Mouse (Mus musculus) forebrain, embryonic 13.5 days (tissue): ENCODE measurements around the gene Il4. TPM values are rescaled to one million over a fixed set of nuclear protein-coding genes. Genes with fewer than 3 reads are reported as not detected.
"Not testable (repeated sequence)": the region's sequence is repeated elsewhere in the genome, so short reads cannot be mapped to it uniquely, and the experiment has no call there.

Source experiments
- ATAC-seq: fragments of 200-750 bp; cut with Nextera tagmentation; 2 replicates; pipeline ENCODE4 v1.8.0; 2017
- H3K27ac ChIP-seq: fragments of 300-500 bp; sonication (generic); 2 replicates; pipeline ENCODE4 v1.5.1; 2015; ENCODE audit warnings: inconsistent platforms, mild to moderate bottlenecking, moderate library complexity
- H3K27me3 ChIP-seq: fragments of 300-500 bp; sonication (generic); 2 replicates; pipeline ENCODE4 v1.6.1; 2015; ENCODE audit warnings: mild to moderate bottlenecking, inconsistent platforms
- H3K36me3 ChIP-seq: fragments of 300-500 bp; sonication (generic); 2 replicates; pipeline ENCODE4 v1.6.1; 2015; ENCODE audit warnings: mild to moderate bottlenecking, inconsistent platforms; ENCODE audit not compliant: poor library complexity, severe bottlenecking
- H3K4me1 ChIP-seq: fragments of 300-500 bp; sonication (generic); 2 replicates; pipeline ENCODE4 v1.6.1; 2015; ENCODE audit warnings: inconsistent platforms
- H3K4me2 ChIP-seq: fragments of 300-500 bp; sonication (generic); 2 replicates; pipeline ENCODE4 v1.6.1; 2015; ENCODE audit warnings: inconsistent platforms, mild to moderate bottlenecking, moderate library complexity
- H3K4me3 ChIP-seq: fragments of 300-500 bp; sonication (generic); 2 replicates; pipeline ENCODE4 v1.5.1; 2015; ENCODE audit warnings: mild to moderate bottlenecking, inconsistent platforms
- H3K9ac ChIP-seq: fragments of 300-500 bp; sonication (generic); 2 replicates; pipeline ENCODE4 v1.6.1; 2015; ENCODE audit warnings: mild to moderate bottlenecking, inconsistent platforms
- H3K9me3 ChIP-seq: fragments of 300-500 bp; sonication (generic); replicated peaks from 2 replicates; pipeline ENCODE4 v1.6.1; 2016; ENCODE audit warnings: inconsistent platforms
- WGBS: fragments of 180-500 bp; shearing (Covaris S2); methylation state at CpG from one replicate; pipeline ENCODE4 v1.1.7; 2015; 5-methylcytosine and 5-hydroxymethylcytosine counted together
- polyA plus RNA-seq: library from polyadenylated mRNA; unstranded; fragments of >200 nt; fragmentation: Nextera tagmentation; extraction: Ambion mirVana; gene quantifications from 2 replicates; pipeline ENCODE4 v1.2.1, GENCODE M21; 2015

Gene Il4
- polyA plus RNA-seq, 1 experiment from 2014 or later = 1.8 TPM

DNA sequence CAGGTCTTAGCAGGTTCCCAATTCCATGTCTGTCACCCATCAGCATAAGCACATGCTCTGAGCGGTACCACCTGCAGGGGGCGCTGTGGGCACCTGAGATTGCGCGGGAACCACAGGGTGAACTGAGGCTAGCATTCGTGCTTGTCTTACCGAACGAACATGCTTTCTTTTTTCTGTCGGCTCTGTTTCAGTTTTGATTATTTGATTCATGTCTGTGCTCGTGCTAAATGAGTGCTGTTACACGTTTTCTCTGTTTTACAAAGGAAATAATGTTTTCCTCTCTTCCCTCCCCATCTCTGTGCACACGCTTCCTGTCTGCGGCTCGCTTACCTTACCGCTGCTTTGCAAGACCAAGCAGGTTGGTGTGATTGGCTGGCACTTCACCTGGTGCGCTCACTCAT is 28.1 kb downstream of the Il4 start:
- Histone ChIP-seq H3K9me3 (no peaks in the 10 kb centered on the region), H3K27me3 (no peaks in the 10 kb centered on the region), H3K4me1 (no peaks in the 10 kb centered on the region), H3K4me3 (no peak overlapping the region), H3K9ac (no peak overlapping the region), H3K27ac (no peak overlapping the region), H3K36me3 (peaks cover 94% of the 10 kb centered on the region), H3K4me2 (no peak overlapping the region)
- WGBS = 40% methylated on average over 15 of the region's 15 CpGs
- ATAC-seq = no peak

- Histone ChIP-seq H3K4me3 (no peak overlapping the region), H3K4me1 (no peaks in the 10 kb centered on the region), H3K9ac (no peak overlapping the region), H3K27ac (no peak overlapping the region), H3K36me3 (peaks cover 94% of the 10 kb centered on the region), H3K9me3 (no peaks in the 10 kb centered on the region), H3K27me3 (no peaks in the 10 kb centered on the region), H3K4me2 (no peak overlapping the region)
- no peak for ATAC-seq
- WGBS = 81% methylated on average over 8 of the region's 8 CpGs
These were observed 30.2 kb downstream of the Il4 start for GRCm38 (mm10) chr11:53588279-53588678.

DNA sequence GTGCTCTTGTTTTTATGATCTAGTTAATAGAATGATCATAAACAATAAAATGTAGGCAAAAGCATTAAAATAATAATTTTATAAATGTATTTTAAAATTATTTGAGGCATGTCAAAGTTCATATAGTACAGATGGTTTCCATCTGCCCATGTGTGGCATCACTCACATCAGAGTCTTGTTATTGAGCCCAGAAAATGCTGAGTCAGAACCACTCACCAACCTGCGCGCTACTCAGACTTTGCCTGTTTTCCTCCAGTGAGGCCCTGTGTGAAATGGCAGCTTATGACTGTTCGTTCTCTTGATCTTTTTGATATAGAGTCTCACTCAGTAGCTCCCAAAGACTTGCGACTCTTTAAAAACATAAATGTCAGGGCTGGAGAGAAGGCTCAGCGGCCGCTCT is 33.0 kb downstream of the Il4 start:
- Histone ChIP-seq H3K4me2 (no peak overlapping the region), H3K9me3 (no peaks in the 10 kb centered on the region), H3K36me3 (peaks cover 90% of the 10 kb centered on the region), H3K27ac (no peak overlapping the region), H3K4me1 (no peaks in the 10 kb centered on the region), H3K27me3 (no peaks in the 10 kb centered on the region), H3K9ac (no peak overlapping the region), H3K4me3 (no peak overlapping the region)
- whole genome bisulfite sequencing = 97% methylated on average over 6 of the region's 6 CpGs
- ATAC-seq = no peak

DNA sequence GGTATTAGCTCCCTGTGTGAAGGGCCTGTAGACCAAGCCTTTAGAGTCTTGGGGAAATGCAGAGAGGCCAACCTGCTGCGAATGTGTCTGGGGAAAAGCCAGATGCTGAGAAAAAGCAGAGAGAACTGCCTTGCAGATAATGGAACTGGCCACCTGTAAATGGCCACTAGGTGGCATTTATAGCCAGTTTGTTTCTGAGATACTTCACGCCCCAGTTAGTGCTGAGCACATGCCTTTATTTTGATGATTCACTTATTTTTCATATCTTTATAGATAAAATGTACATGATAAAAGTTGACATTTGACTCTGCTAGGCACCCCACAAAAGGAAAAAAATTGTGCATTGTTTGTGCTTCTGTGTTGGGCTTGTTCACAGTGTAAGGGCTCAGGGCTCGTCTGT is 33.6 kb downstream of the Il4 start:
- Histone ChIP-seq H3K4me3 (no peak overlapping the region), H3K27ac (no peak overlapping the region), H3K9me3 (no peaks in the 10 kb centered on the region), H3K27me3 (no peaks in the 10 kb centered on the region), H3K9ac (no peak overlapping the region), H3K4me2 (no peak overlapping the region), H3K4me1 (no peaks in the 10 kb centered on the region), H3K36me3 (peaks cover 92% of the 10 kb centered on the region)
- 63% methylated on average over 3 of the region's 3 CpGs for WGBS
- ATAC-seq = no peak

GRCm38 (mm10) chr11:53583151-53583550 is 35.3 kb downstream of the Il4 start:
- no peak for ATAC-seq
- H3K36me3 ChIP-seq = peaks cover 90% of the 10 kb centered on the region
- H3K9me3 ChIP-seq = no peaks in the 10 kb centered on the region
- H3K27me3 ChIP-seq = no peaks in the 10 kb centered on the region
- no peak overlapping the region for H3K4me2 ChIP-seq
- no peak overlapping the region for H3K27ac ChIP-seq
- H3K4me3 ChIP-seq = no peak overlapping the region
- WGBS = 75% methylated on average over 10 of the region's 10 CpGs
- no peaks in the 10 kb centered on the region for H3K4me1 ChIP-seq
- H3K9ac ChIP-seq = no peak overlapping the region

- Histone ChIP-seq H3K4me1 (no peaks in the 10 kb centered on the region), H3K9me3 (no peaks in the 10 kb centered on the region), H3K27me3 (no peaks in the 10 kb centered on the region), H3K9ac (no peak overlapping the region), H3K36me3 (peaks cover 81% of the 10 kb centered on the region), H3K27ac (no peak overlapping the region), H3K4me3 (no peak overlapping the region), H3K4me2 (no peak overlapping the region)
- no peak for ATAC-seq
- WGBS = 94% methylated on average over 3 of the region's 3 CpGs
These were observed 37.9 kb downstream of the Il4 start for GRCm38 (mm10) chr11:53580562-53580961.

- Histone ChIP-seq H3K36me3 (peaks cover 16% of the 10 kb centered on the region), H3K27ac (peak within 1 kb of the TSS; percentile 75), H3K9me3 (no peaks in the 10 kb centered on the region; the same call in 1 of the 2 replicates), H3K4me3 (peak within 1 kb of the TSS; percentile 91), H3K4me1 (peaks cover 20% of the 10 kb centered on the region), H3K4me2 (peak within 1 kb of the TSS; percentile 78), H3K9ac (peak within 1 kb of the TSS; percentile 92), H3K27me3 (no peaks in the 10 kb centered on the region)
- under 1% methylated on average over 65 of the region's 69 CpGs for WGBS
- ATAC-seq = peak; percentile 98
These were observed 51.0 kb downstream of the Il4 start, which contains the start of gene Kif3a for GRCm38 (mm10) chr11:53567224-53568014. Gene Kif3a (plus strand): TSS chr11:53567379.

DNA sequence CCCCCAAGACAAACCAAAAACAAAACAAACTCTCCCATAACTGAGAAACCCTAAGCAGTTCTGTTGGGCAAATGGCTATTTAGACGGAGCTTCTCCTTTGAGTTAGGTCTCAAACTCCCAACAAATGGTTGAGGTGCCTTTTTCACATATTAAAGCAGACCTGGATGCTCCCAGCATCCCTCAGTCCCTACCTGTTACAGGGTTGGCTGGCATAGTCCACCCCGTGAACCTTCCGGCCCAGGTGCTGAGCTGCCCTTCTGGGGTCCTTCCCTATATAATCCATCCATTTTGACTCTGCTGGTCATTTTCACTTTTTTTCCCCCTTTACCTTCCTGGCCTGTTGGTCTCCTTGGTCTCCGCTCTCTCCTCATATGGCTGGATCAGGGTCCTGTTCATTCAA is 51.8 kb downstream of the Il4 start:
- Histone ChIP-seq H3K4me1 (peaks cover 20% of the 10 kb centered on the region), H3K27ac (peak overlapping the region; percentile 28; the same call in 1 of the 2 replicates), H3K9me3 (no peaks in the 10 kb centered on the region; the same call in 1 of the 2 replicates), H3K27me3 (no peaks in the 10 kb centered on the region), H3K4me3 (peak overlapping the region; percentile 91), H3K36me3 (peaks cover 13% of the 10 kb centered on the region), H3K9ac (peak overlapping the region; percentile 43), H3K4me2 (peak overlapping the region; percentile 78)
- no peak; the same call in 1 of the 2 replicates for ATAC-seq
- WGBS = 93% methylated on average over 4 of the region's 4 CpGs

- Histone ChIP-seq H3K4me3 (no peak overlapping the region), H3K9ac (no peak overlapping the region), H3K4me2 (no peak overlapping the region), H3K27me3 (no peaks in the 10 kb centered on the region), H3K9me3 (no peaks in the 10 kb centered on the region; the same call in 1 of the 2 replicates), H3K4me1 (peaks cover 5% of the 10 kb centered on the region; the same call in 1 of the 2 replicates), H3K27ac (no peak overlapping the region), H3K36me3 (no peaks in the 10 kb centered on the region)
- WGBS = 90% methylated on average over 2 of the region's 2 CpGs
- no peak for ATAC-seq
These were observed 56.5 kb downstream of the Il4 start for GRCm38 (mm10) chr11:53561986-53562385.

DNA sequence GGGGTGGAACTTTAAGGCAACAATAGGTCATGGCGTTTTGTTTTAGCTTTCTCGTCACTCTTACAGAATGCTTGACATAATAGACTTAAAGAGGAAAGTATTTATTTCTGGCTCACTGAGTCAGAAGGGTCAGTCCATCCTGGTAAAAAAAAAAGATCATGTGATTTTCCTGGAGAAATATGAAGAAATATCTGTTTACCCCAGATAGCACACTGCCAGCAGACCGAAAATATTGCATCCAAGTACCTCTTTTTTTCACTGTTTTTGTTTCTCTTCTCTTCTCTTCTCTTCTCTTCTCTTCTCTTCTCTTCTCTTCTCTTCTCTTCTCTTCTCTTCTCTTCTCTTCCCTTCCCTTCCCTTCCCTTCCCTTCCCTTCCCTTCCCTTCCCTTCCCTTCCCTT is 58.5 kb downstream of the Il4 start:
- ATAC-seq = not testable (repeated sequence)
- 49% methylated on average over 2 of the region's 3 CpGs for WGBS

DNA sequence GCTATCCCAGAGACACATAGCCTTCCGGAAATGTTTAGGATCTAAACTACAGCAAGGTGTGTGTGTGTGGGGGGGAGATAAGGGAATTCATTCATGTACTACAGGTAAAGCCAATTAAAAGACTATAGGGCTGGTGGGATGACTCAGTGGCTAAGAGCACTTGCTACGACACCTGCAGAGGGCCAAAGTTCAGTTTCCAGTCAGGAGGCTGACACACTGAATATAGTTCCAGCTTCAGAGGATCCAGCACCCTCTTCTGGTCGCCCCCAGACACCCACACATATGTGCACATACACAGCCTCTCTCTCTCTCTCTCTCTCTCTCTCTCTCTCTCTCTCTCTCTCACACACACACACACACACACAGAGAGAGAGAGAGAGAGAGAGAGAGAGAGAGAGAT is 60.5 kb downstream of the Il4 start:
- not testable (repeated sequence) for H3K36me3 ChIP-seq, H3K9me3 ChIP-seq, H3K4me3 ChIP-seq, H3K4me2 ChIP-seq, H3K4me1 ChIP-seq, H3K27me3 ChIP-seq, H3K27ac ChIP-seq, ATAC-seq, H3K9ac ChIP-seq
- 90% methylated on average over 1 of the region's 3 CpGs for WGBS

More for the DNA sequence above, 58.5 kb downstream of the Il4 start:
- H3K27me3 ChIP-seq, H3K4me1 ChIP-seq, H3K9ac ChIP-seq, H3K9me3 ChIP-seq, H3K36me3 ChIP-seq, H3K4me2 ChIP-seq, H3K4me3 ChIP-seq, H3K27ac ChIP-seq: not testable (repeated sequence)

- not testable (repeated sequence) for ATAC-seq, H3K4me2 ChIP-seq, H3K27ac ChIP-seq, H3K27me3 ChIP-seq, H3K4me3 ChIP-seq, H3K9ac ChIP-seq, H3K36me3 ChIP-seq, H3K4me1 ChIP-seq, H3K9me3 ChIP-seq
- 91% methylated on average over 7 of the region's 20 CpGs for WGBS
These were observed 61.9 kb downstream of the Il4 start for GRCm38 (mm10) chr11:53556529-53556928.
